Mouse (Mus musculus) right cerebral cortex, adult 2 months (tissue): Measurements from ENCODE around the gene Oxld1.
A peak's percentile ranks its signal among the peaks of the same experiment; 100 is the strongest.
"Not testable (repeated sequence)": the region's sequence is repeated elsewhere in the genome, so short reads cannot be mapped to it uniquely, and the experiment has no call there.

Experiments used
- DNase-seq, 2 experiments: peaks; one replicate each; pipeline ENCODE4 v3.0.0; 2021 to 2022; ENCODE audit warnings: low spot score in 2 of 2

The Oxld1 gene

DNA sequence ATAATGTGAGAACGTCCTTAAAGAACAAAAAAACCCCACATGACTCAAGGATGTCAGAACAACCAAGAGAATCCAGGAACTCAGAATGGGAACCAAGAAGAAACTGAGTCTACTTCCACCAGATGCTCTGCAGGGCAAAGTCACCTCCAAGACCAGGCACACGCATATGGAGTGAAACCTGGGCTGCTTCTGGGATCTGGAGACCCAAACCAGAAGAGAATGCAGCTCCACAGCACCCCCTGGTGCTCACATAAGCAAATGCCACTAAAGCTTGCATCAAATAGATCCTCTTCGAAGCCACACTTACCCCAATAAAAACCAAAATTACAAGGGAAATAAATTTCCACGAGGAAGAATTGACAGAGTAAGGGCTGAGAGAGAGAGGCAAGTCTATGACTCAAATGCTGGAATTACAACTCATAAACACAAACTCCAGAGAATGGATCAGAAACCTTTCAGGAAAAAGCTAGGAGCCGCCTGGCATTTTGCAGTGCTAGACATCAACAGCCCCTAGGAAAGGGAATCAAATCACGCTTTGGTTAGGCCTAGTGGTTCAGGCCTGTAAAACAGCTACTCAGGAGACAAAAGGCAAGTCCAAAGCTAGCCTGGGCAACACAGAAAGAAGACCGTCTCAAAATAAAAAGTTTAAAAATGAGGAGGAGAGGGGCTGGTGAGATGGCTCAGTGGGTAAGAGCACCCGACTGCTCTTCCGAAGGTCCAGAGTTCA lies 34.1 kb downstream of the Oxld1 start:
- peak; percentile 68 to 71 for DNase-seq

GRCm38 (mm10) chr11:120422651-120423568 lies 35.0 kb downstream of the Oxld1 start:
- no peak for DNase-seq

- DNase-seq: no peak
Measured at GRCm38 (mm10) chr11:120418592-120418991, 39.3 kb downstream of the Oxld1 start.

DNA sequence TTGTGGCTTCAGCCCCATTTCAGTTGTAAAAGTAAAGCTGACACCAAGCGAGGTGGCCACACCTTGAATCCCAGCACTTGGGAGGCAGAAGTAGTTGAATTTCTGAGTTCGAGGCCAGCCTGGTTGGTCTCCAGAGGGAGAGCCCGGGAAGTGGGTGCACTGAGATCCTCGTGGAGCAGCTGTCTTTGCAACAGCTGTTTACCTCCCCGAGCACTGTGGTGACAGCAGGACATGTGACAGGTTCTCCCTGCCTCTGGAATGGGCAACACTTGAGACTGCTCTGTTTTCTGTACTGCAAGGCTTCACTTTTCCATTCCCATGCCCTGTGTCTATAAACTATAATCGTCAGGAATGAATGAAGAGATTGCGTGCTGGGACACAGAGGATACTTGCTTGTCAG lies 40.0 kb downstream of the Oxld1 start:
- no peak for DNase-seq

DNA sequence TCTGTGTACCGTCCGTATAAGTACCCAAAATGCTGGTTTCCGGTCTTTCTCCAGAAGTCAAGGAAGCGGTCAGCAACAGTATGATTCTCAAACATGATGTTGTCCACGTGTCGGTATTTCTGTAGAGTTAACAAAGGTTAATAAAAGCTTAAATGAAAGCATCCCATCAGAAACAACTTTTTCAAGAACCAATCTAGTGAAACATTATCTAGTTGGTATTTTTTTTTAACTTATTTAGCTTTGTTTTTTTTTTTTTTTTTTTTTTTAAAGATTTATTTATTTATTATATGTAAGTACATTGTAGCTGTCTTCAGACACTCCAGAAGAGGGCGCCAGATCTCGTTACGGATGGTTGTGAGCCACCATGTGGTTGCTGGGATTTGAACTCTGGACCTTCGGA lies 44.2 kb downstream of the Oxld1 start:
- DNase-seq: not testable (repeated sequence)
